Mouse (Mus musculus): ENCODE results near the gene Gm28051. TPM values are rescaled to one million over a fixed set of nuclear protein-coding genes. Genes with fewer than 3 reads are reported as not detected.

The Gm28051 gene
- polyA plus RNA-seq, 1 experiment from 2014 or later: not detected

DNA sequence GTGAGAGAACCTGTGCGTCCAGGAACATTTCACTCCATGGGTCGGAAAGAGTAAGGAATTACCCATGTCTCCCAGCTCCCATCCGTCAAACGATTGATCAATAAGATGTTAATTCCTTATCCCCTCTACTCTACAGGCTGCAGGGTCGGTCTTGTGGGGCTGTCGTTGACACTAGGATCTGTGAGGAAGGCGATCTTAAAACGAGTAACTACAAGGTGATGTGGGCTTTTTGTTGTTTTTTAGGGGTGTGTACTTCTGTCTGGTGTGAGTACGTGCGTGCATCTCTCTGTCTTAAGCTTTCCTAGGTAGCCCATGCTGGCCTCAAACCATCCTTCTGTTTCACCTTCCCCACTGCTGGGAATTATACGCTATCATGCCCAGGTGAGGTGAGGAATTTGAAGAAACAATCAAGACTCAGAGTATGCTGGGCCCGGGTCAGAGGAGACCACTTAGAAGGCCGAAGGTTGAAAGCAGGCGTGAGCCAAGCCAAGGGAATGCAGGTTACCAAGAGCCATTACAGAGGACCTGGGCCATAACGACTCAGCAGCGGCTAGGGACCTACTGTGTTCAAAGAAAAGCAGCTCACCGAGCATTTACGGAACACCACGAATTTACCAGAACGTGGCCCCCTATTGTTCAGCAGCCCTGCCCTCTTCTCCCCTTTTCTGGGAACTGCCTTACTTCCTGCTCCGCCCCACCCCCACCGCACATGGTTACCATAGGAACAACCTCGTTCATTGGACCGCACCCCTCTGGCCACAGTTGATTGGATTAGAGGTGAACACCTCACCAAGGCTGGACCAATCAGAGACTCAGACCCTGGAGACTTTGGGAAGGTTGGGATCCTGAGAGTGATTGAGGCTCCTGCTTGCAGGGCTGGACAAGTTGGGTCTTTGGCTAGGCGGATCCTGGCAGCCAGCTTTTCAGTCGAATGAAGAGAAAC lies 27.4 kb downstream of the Gm28051 start:
- Histone ChIP-seq H3K4me1 (ENCODE audit: insufficient read depth) (peaks cover 11% of the 10 kb centered on the region; the same call in 1 of the 2 replicates), H3K36me3 (ENCODE audit: insufficient read depth) (no peaks in the 10 kb centered on the region), H3K27me3 (ENCODE audit: insufficient read depth, low read length) (no peaks in the 10 kb centered on the region), H3K4me2 (peak overlapping the region; percentile 53), H3K9ac (no peak overlapping the region), H3K27ac (ENCODE audit: low read depth) (peak overlapping the region; percentile 54), H3K9me3 (ENCODE audit: low read depth, low read length) (no peaks in the 10 kb centered on the region), H3K4me3 (ENCODE audit: low read depth, low read length) (peak overlapping the region; percentile 16; the same call in 1 of the 2 replicates)
- ATAC-seq (ENCODE audit: insufficient read depth): peak; percentile 97
- 31% methylated on average over 26 of the region's 26 CpGs for WGBS
- TF ChIP-seq CTCF (IDR thresholded peaks at IDR 0.05; ENCODE audit: low read depth): no peak
- DNase-seq: peak; percentile 82

DNA sequence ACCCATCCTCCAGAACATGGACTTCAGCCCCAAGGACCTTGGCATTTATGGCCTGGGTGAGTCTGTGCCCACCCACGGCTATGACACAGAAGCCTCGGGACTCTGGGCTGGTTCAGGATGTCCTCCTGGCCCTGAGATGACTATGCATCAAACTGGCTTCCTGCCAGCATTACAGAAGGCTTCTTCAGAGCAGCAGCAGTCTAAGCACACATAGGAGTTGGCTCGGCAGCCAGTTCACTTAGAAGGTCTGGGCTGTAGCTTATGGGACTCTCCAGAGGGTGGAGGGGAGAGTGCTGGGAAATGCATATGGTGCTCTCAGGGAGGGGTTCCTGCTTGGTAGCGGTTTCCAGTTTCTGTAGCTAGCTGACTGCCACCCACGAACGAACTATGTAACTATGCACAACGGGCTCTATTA lies 31.8 kb downstream of the Gm28051 start:
- ATAC-seq (ENCODE audit: insufficient read depth) (no peak), DNase-seq (peak; percentile 26)
- H3K27ac ChIP-seq (ENCODE audit: low read depth): no peak overlapping the region
- H3K4me3 ChIP-seq (ENCODE audit: low read depth, low read length): no peak overlapping the region
- H3K9me3 ChIP-seq (ENCODE audit: low read depth, low read length): no peaks in the 10 kb centered on the region
- no peak overlapping the region for H3K9ac ChIP-seq
- H3K4me2 ChIP-seq: no peak overlapping the region
- peaks cover 9% of the 10 kb centered on the region; the same call in 1 of the 2 replicates for H3K4me1 ChIP-seq (ENCODE audit: insufficient read depth)
- H3K36me3 ChIP-seq (ENCODE audit: insufficient read depth): no peaks in the 10 kb centered on the region
- 64% methylated on average over 7 of the region's 7 CpGs for WGBS
- no peaks in the 10 kb centered on the region for H3K27me3 ChIP-seq (ENCODE audit: insufficient read depth, low read length)
- no peak for TF ChIP-seq CTCF (IDR thresholded peaks at IDR 0.05; ENCODE audit: low read depth)

DNA sequence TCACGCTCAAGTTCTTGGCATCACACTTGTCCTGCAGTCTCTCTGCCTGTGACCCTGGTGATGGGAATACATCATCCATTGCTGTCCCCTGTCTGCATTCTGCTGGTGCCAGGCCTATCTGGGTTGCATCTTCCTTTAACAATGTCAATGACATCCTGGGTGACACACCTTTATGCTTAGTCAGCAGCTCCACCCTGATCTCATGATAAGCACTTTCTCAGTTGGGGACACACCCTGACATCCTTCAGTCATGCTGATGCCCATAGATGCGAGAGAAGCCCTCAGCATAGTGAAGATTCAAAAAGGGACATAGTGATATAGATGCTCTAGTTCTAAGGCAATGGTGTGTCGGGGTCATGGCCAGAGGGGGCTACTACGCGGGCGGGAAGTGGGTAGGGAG lies 32.4 kb downstream of the Gm28051 start:
- TF ChIP-seq CTCF (IDR thresholded peaks at IDR 0.05; ENCODE audit: low read depth): no peak
- Histone ChIP-seq H3K27me3 (ENCODE audit: insufficient read depth, low read length) (no peaks in the 10 kb centered on the region), H3K4me1 (ENCODE audit: insufficient read depth) (peaks cover 2% of the 10 kb centered on the region; the same call in 1 of the 2 replicates), H3K9me3 (ENCODE audit: low read depth, low read length) (no peaks in the 10 kb centered on the region), H3K36me3 (ENCODE audit: insufficient read depth) (no peaks in the 10 kb centered on the region), H3K27ac (ENCODE audit: low read depth) (no peak overlapping the region), H3K4me2 (no peak overlapping the region), H3K9ac (no peak overlapping the region), H3K4me3 (ENCODE audit: low read depth, low read length) (no peak overlapping the region)
- DNase-seq (no peak), ATAC-seq (ENCODE audit: insufficient read depth) (no peak)
- WGBS: 88% methylated on average over 6 of the region's 6 CpGs

DNA sequence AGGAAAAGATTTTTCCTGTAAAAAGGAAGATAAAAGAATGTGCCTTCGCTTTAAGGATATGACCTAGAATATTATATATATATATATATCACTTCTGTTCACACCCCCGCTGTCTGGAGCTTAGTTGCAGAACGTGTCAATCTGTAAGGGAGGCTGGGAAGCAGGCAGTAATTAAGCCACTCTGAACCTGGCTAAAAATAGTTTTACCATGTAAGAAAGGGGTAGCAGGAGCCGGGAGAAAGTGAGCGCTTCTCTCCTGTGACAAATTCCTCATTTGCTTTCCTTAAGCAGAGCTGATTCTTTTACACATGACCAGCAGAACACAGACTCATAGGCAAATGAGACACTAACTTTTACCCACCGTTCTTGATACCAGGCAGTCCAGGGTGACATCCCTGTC lies 33.7 kb downstream of the Gm28051 start:
- Histone ChIP-seq H3K36me3 (ENCODE audit: insufficient read depth) (no peaks in the 10 kb centered on the region), H3K27ac (ENCODE audit: low read depth) (no peak overlapping the region), H3K27me3 (ENCODE audit: insufficient read depth, low read length) (no peaks in the 10 kb centered on the region), H3K4me2 (no peak overlapping the region), H3K9ac (no peak overlapping the region), H3K4me1 (ENCODE audit: insufficient read depth) (no peaks in the 10 kb centered on the region), H3K4me3 (ENCODE audit: low read depth, low read length) (no peak overlapping the region), H3K9me3 (ENCODE audit: low read depth, low read length) (no peaks in the 10 kb centered on the region)
- WGBS: 68% methylated on average over 6 of the region's 6 CpGs
- DNase-seq (no peak), ATAC-seq (ENCODE audit: insufficient read depth) (no peak)
- no peak for TF ChIP-seq CTCF (IDR thresholded peaks at IDR 0.05; ENCODE audit: low read depth)

DNA sequence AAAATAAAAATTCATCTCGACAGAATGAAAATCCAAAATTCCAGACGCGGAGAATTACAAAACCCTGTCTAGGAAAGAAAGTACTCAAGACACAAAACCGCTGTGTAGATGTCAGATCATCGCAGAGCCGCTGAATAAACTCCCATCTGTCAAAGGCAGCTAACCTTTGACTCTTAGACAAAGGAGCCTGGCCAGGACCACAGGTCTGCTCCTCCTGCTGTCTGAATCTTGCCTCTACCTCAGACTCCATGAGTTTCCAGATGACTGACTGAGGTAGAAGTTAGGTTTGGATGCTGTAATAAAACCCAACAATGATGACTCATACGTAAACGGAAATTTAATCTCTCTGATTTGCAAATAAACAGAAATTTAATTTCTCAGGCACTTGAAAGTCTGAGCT lies 34.6 kb downstream of the Gm28051 start:
- no peak overlapping the region for H3K27ac ChIP-seq (ENCODE audit: low read depth)
- no peaks in the 10 kb centered on the region for H3K9me3 ChIP-seq (ENCODE audit: low read depth, low read length)
- H3K27me3 ChIP-seq (ENCODE audit: insufficient read depth, low read length): no peaks in the 10 kb centered on the region
- H3K9ac ChIP-seq: no peak overlapping the region
- no peaks in the 10 kb centered on the region for H3K36me3 ChIP-seq (ENCODE audit: insufficient read depth)
- no peak overlapping the region for H3K4me2 ChIP-seq
- no peak for TF ChIP-seq CTCF (IDR thresholded peaks at IDR 0.05; ENCODE audit: low read depth)
- no peak for DNase-seq
- WGBS: 62% methylated on average over 8 of the region's 8 CpGs
- H3K4me3 ChIP-seq (ENCODE audit: low read depth, low read length): no peak overlapping the region
- no peaks in the 10 kb centered on the region for H3K4me1 ChIP-seq (ENCODE audit: insufficient read depth)
- ATAC-seq (ENCODE audit: insufficient read depth): no peak

DNA sequence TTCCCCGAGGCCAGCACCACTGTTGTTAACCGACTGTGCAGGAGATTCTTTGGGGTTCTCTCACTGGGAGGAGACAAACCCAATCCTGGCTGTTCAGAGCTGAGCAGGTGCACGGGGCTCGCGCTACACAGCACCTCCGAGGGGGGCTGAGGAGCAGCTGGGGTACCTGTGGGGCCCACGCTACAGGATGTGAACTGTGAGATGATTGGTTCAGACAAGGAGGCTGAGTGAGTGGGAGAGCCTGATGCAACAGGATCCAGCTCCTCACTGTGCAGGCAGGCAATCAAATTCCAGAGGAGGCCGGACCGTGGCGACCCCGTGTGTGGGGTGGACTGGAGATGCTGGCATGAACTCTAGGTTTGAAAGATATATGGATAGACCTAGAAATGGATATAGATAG lies 35.1 kb downstream of the Gm28051 start:
- Histone ChIP-seq H3K36me3 (ENCODE audit: insufficient read depth) (no peaks in the 10 kb centered on the region), H3K27ac (ENCODE audit: low read depth) (no peak overlapping the region), H3K9me3 (ENCODE audit: low read depth, low read length) (no peaks in the 10 kb centered on the region), H3K4me3 (ENCODE audit: low read depth, low read length) (no peak overlapping the region), H3K9ac (no peak overlapping the region), H3K27me3 (ENCODE audit: insufficient read depth, low read length) (no peaks in the 10 kb centered on the region), H3K4me2 (no peak overlapping the region), H3K4me1 (ENCODE audit: insufficient read depth) (no peaks in the 10 kb centered on the region)
- 46% methylated on average over 11 of the region's 11 CpGs for WGBS
- ATAC-seq (ENCODE audit: insufficient read depth) (no peak), DNase-seq (no peak)
- TF ChIP-seq CTCF (IDR thresholded peaks at IDR 0.05; ENCODE audit: low read depth): no peak

DNA sequence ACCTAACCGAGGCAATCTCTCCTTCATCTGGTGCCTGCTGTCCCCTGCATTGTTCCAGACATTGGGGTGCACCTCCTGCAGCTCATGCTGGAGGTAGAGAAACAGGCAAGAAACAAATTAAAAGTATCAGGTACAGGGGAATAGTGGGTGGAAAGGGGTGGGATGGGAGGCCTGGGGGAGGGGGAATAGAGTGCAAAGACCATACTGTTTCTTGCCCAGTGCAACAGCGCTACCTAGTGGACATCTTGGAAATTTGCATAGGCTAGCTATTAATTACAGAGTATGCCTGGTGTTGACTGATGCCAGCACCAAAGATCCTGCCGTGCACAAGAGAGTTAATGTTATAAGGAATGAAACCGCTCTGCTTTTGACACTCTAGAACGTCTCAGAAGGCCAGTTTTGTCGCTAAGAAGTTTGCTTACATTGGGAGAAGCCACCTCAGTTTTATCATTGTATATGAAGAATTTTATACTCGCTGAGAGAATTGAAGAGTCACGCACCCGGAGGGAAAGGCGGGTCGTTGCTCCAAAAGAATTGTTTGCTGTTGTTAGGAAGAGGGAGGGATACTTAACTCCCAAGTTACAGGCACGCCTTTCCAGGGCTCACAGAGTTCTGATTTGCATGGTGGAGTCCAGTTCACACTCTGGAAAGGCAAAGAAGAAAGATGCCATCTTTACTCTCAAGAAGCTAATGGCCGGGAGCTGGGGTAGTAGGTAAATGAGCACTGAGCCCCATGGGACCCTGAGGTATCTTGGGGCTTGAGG lies 37.8 kb downstream of the Gm28051 start:
- peak; percentile 77 for DNase-seq
- 22% methylated on average over 13 of the region's 13 CpGs for whole genome bisulfite sequencing
- H3K4me1 ChIP-seq (ENCODE audit: insufficient read depth): no peaks in the 10 kb centered on the region

More for the DNA sequence above, 37.8 kb downstream of the Gm28051 start:
- Histone ChIP-seq H3K4me2 (no peak overlapping the region), H3K4me3 (ENCODE audit: low read depth, low read length) (no peak overlapping the region), H3K9ac (no peak overlapping the region), H3K27ac (ENCODE audit: low read depth) (no peak overlapping the region), H3K27me3 (ENCODE audit: insufficient read depth, low read length) (no peaks in the 10 kb centered on the region), H3K36me3 (ENCODE audit: insufficient read depth) (no peaks in the 10 kb centered on the region), H3K9me3 (ENCODE audit: low read depth, low read length) (no peaks in the 10 kb centered on the region)
- peak; percentile 83 for TF ChIP-seq CTCF (IDR thresholded peaks at IDR 0.05; ENCODE audit: low read depth)
- ATAC-seq (ENCODE audit: insufficient read depth): peak; percentile 50; the same call in 1 of the 2 replicates
